Mouse (Mus musculus): ENCODE measurements at regions not wholly inside any gene's neighbourhood (a gene's known extent, or its start where the extent isn't known, plus 50 kb on each side); places are given as distances from the start of the nearest gene placed in this dataset.

DNA sequence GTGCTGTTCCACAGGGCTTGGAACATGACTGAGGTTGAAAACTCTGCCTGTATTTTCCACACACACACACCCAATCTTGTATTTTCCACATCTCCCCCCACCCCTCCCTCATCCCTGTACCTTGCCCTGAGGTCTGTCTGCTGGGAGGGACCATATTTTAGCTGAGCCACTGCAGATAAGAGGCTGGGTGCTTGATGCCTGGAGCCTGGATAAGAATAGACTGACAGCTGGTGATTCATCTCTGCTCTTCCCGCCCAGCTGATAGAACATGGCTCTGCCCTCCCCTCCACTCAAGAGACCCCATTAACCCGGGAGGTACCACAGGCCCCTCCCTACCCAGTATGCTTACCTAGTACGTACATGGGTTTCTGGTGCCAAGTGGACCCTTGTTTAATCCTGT is 132.3 kb downstream of the Tbx5 start:
- TF ChIP-seq POLR2A (IDR thresholded peaks at IDR 0.05; ENCODE audit: borderline replicate concordance, extremely low read depth, low read depth, low read length): no peak
- no peak for TF ChIP-seq CTCF (IDR thresholded peaks at IDR 0.05; ENCODE audit: insufficient read depth, low read length)

All from lung, adult 2 months (tissue).